Mouse (Mus musculus): ENCODE measurements at regions not wholly inside any gene's neighbourhood (a gene's known extent, or its start where the extent isn't known, plus 50 kb on each side); places are given as distances from the start of the nearest gene placed in this dataset.
"Not testable (repeated sequence)": the region's sequence is repeated elsewhere in the genome, so short reads cannot be mapped to it uniquely, and the experiment has no call there.

DNA sequence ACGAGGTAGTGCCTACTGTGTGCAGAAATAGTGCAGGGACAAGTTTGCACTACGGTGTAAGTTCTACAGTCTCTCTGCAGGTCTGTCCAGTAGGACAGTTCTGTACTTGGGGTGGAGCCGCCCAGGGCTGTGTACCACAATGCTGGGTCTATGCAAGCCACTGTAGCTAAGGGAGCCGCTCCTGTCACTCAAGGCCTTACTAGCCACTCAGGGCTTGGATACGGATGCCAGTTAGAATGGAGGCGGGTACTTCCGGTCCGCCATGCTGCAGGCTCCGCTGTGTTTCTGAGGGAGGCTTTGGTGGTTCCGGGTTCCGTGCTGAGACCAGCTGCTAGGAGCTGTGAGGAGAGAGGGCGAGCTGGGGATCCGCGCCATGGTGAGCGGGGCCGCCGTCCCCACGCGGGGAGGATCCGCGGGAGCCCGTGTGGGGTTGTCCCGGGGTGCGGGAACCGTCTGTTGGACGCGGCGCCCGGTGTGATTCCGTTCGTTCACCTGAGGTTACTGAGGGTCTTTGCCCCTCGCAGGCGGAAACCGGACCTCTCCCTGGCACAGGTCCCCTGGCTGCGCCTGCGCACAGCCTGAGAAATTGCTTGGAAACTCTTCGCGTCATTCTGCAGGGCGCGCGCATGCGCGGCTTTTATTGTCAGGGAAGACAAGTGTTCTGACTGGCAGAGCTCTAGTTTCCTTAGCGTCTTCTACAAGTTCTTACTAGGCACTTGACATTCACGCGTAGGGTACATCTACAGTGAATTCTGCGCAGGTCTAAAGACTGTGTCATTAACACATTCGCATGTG is 51.0 kb upstream of the Zfp873 start:
- not testable (repeated sequence) for TF ChIP-seq CTCF (IDR thresholded peaks at IDR 0.05; ENCODE audit: low read depth, low read length); POLR2A (IDR thresholded peaks at IDR 0.05; ENCODE audit: extremely low read depth, insufficient read depth, low read length)

All from liver, adult 2 months (tissue).